Mouse (Mus musculus) right cerebral cortex, postnatal 36 days (tissue): ENCODE data around the gene Lsm4.

ENCODE experiments used
- DNase-seq, 2 experiments: peaks; one replicate each; pipeline ENCODE4 v3.0.0; 2022; ENCODE audit warnings: low spot score in 2 of 2, mixed read lengths in 1 of 2

Lsm4 gene

GRCm38 (mm10) chr8:70673079-70673856 is at the start of gene Lsm4:
TSS of gene Lsm4 (plus strand) at chr8:70673248.
- DNase-seq, result peak; percentile 94 to 98

GRCm38 (mm10) chr8:70625104-70625503 is 47.9 kb upstream of the Lsm4 start:
- no peak for DNase-seq

GRCm38 (mm10) chr8:70627041-70627440 is 46.0 kb upstream of the Lsm4 start:
- DNase-seq, result no peak

GRCm38 (mm10) chr8:70628986-70629490 is 44.0 kb upstream of the Lsm4 start:
- DNase-seq, result no peak

GRCm38 (mm10) chr8:70629574-70630531 is 43.2 kb upstream of the Lsm4 start:
- peak; percentile 87 to 89 for DNase-seq

GRCm38 (mm10) chr8:70630532-70631381 is 42.3 kb upstream of the Lsm4 start:
- no peak for DNase-seq

GRCm38 (mm10) chr8:70631436-70631835 is 41.6 kb upstream of the Lsm4 start:
- DNase-seq, result no peak

GRCm38 (mm10) chr8:70632346-70632892 is 40.6 kb upstream of the Lsm4 start, which contains the start of gene Gdf15:
TSS of gene Gdf15 (minus strand) at chr8:70632456.
- no peak for DNase-seq

GRCm38 (mm10) chr8:70634066-70634465 is 39.0 kb upstream of the Lsm4 start:
- no peak for DNase-seq

- no peak for DNase-seq
Observed at GRCm38 (mm10) chr8:70635527-70635926, 37.5 kb upstream of the Lsm4 start.

- no peak for DNase-seq
Observed at GRCm38 (mm10) chr8:70636838-70637237, 36.2 kb upstream of the Lsm4 start.

- no peak for DNase-seq
Observed at GRCm38 (mm10) chr8:70638752-70639151, 34.3 kb upstream of the Lsm4 start.

- no peak for DNase-seq
Observed at GRCm38 (mm10) chr8:70643019-70643418, 30.0 kb upstream of the Lsm4 start.

- no peak for DNase-seq
Observed at GRCm38 (mm10) chr8:70644065-70644464, 29.0 kb upstream of the Lsm4 start.

GRCm38 (mm10) chr8:70645501-70646224 is 27.4 kb upstream of the Lsm4 start:
- no peak for DNase-seq

- DNase-seq, result no peak
Observed at GRCm38 (mm10) chr8:70646369-70646768, 26.7 kb upstream of the Lsm4 start.

GRCm38 (mm10) chr8:70646775-70647174 is 26.3 kb upstream of the Lsm4 start:
- no peak for DNase-seq

GRCm38 (mm10) chr8:70647343-70648163 is 25.5 kb upstream of the Lsm4 start:
- no peak for DNase-seq

- no peak for DNase-seq
Observed at GRCm38 (mm10) chr8:70648164-70648442, 24.9 kb upstream of the Lsm4 start.

- no peak for DNase-seq
Observed at GRCm38 (mm10) chr8:70648921-70649320, 24.1 kb upstream of the Lsm4 start.
